Mouse (Mus musculus): ENCODE results near the gene Agap2. TPM values are rescaled to one million over a fixed set of nuclear protein-coding genes. Genes with fewer than 3 reads are reported as not detected.

Agap2 gene
- total RNA-seq (2014; rRNA removed): 0.28 and 0.81 TPM in 2 replicates
- polyA plus RNA-seq (2012; rRNA removed): 0.44 and 0.55 TPM in 2 replicates

GRCm38 (mm10) chr10:127075080-127075479 lies at the start of gene Agap2:
Gene Agap2, plus strand, starts transcription at chr10:127075284.
- Histone ChIP-seq H3K36me3 (ENCODE audit: control insufficient read depth, insufficient read depth, low read length) (no peaks in the 10 kb centered on the region), H3K4me1 (ENCODE audit: control insufficient read depth, insufficient read depth, low read length) (peaks cover 13% of the 10 kb centered on the region; the same call in 1 of the 2 replicates), H3K27ac (replicated peaks; ENCODE audit: insufficient read depth, low read depth, low read length) (no peak within 1 kb of the TSS), H3K27me3 (ENCODE audit: control insufficient read depth, insufficient read depth, low read length) (no peaks in the 10 kb centered on the region), H3K79me2 (ENCODE audit: control insufficient read depth, insufficient read depth, low read length) (no peaks in the 10 kb centered on the region; the same call in 1 of the 2 replicates), H3K4me3 (ENCODE audit: insufficient read depth, low read depth, low read length) (no peak within 1 kb of the TSS; the same call in 1 of the 2 replicates), H3K9ac (ENCODE audit: low read depth, low read length) (no peak within 1 kb of the TSS)
- WGBS: 77% methylated on average over 9 of the region's 9 CpGs
- TF ChIP-seq POLR2A (IDR thresholded peaks at IDR 0.05; ENCODE audit: extremely low read depth, insufficient read depth, low read length) (no peak), CTCF (IDR thresholded peaks at IDR 0.05; ENCODE audit: low read depth, low read length) (peak; percentile 17; the same call in 1 of the 2 replicates)
- DNase-seq (ENCODE audit: extremely low read depth, low read depth, low spot score): no peak

DNA sequence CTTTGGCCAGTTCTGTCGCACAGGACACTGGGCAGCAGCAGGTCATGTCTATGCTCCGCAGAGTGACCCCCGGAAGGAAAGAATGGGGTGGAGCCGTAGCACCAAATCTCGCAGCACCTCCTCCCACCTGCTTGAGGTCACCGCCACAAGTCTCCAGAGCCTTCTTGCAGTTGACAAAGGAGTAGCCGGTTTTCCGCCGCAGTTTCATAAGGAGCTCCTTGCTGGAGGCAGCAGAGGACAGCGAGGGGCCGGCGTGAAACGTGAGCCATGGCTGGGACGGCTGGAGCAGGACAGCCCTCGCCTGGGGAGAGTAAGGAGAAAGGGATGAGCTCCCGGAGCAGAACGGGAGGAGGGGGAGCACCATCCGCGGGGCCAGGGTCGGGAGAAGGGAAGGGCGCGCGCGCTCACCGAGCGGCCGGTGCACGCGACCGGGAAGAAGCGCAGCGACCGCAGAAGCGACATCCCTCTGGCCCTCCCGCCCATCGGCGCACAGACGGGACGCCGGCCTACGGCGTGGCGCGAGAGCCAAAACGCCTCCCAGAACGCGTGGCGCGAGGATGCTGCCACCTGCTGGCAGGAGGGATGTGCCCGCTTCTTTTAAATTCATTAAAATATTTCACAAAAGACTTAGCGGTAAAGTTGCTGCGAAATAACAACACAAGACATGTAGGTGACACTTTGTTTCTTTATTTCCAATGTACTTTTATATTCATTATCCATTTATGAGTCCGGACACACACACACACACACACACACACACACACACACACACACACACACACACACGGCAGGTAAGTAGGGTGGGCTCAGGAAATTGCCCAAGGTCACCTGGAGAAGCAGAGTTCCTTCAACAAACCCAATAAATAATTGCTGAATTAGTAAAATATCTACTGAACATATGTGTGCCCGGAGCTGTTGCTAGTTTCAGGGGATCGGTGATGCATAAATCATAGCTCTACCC lies 44.5 kb upstream of the Agap2 start, which contains the start of gene Tsfm:
TSS of gene Tsfm (minus strand) at position 505 of the 961 bp plus-strand sequence.
- Histone ChIP-seq H3K4me3 (ENCODE audit: insufficient read depth, low read depth, low read length) (peak within 1 kb of the TSS; percentile 83), H3K79me2 (ENCODE audit: control insufficient read depth, insufficient read depth, low read length) (no peaks in the 10 kb centered on the region), H3K9ac (ENCODE audit: low read depth, low read length) (peak within 1 kb of the TSS; percentile 82), H3K36me3 (ENCODE audit: control insufficient read depth, insufficient read depth, low read length) (peaks cover 11% of the 10 kb centered on the region), H3K27me3 (ENCODE audit: control insufficient read depth, insufficient read depth, low read length) (no peaks in the 10 kb centered on the region), H3K27ac (replicated peaks; ENCODE audit: insufficient read depth, low read depth, low read length) (peak within 1 kb of the TSS; percentile 42), H3K4me1 (ENCODE audit: control insufficient read depth, insufficient read depth, low read length) (no peaks in the 10 kb centered on the region)
- WGBS: 5% methylated on average over 56 of the region's 56 CpGs
- peak; percentile 77 for DNase-seq (ENCODE audit: extremely low read depth, low read depth, low spot score)
- TF ChIP-seq CTCF (IDR thresholded peaks at IDR 0.05; ENCODE audit: low read depth, low read length): peak; percentile 96
- TF ChIP-seq POLR2A (IDR thresholded peaks at IDR 0.05; ENCODE audit: extremely low read depth, insufficient read depth, low read length): peak; percentile 45; the same call in 1 of the 2 replicates

DNA sequence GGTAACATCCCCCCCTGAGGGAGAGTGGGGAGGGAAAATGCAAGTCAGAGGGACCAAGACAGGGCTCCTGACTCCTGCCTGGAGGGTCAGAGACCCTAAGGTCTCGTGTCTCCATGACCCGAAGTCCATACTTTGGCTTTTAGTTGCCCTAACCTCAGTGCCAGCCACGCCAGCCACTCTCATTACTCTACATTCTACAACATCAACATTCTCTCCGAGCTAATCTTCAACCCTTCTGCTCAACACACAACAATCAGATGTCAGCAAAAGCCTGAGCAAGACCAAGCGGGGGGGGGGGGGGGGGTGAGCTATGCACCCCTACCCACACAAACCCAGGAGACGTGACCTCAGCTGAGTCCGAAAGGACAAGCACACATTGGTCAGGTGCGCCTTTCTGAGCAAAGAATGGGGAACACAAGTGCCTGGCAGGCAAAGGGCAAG lies 41.8 kb upstream of the Agap2 start:
- Histone ChIP-seq H3K27ac (replicated peaks; ENCODE audit: insufficient read depth, low read depth, low read length) (no peak overlapping the region), H3K4me1 (ENCODE audit: control insufficient read depth, insufficient read depth, low read length) (no peaks in the 10 kb centered on the region), H3K36me3 (ENCODE audit: control insufficient read depth, insufficient read depth, low read length) (0 out of 2 replicates have a peak, but pooled peaks cover under 1% of the 10 kb centered on the region), H3K79me2 (ENCODE audit: control insufficient read depth, insufficient read depth, low read length) (no peaks in the 10 kb centered on the region), H3K27me3 (ENCODE audit: control insufficient read depth, insufficient read depth, low read length) (no peaks in the 10 kb centered on the region), H3K4me3 (ENCODE audit: insufficient read depth, low read depth, low read length) (no peak overlapping the region), H3K9ac (ENCODE audit: low read depth, low read length) (no peak overlapping the region)
- DNase-seq (ENCODE audit: extremely low read depth, low read depth, low spot score): no peak
- no peak for TF ChIP-seq CTCF (IDR thresholded peaks at IDR 0.05; ENCODE audit: low read depth, low read length)
- no peak for TF ChIP-seq POLR2A (IDR thresholded peaks at IDR 0.05; ENCODE audit: extremely low read depth, insufficient read depth, low read length)
- 60% methylated on average over 8 of the region's 8 CpGs for WGBS

DNA sequence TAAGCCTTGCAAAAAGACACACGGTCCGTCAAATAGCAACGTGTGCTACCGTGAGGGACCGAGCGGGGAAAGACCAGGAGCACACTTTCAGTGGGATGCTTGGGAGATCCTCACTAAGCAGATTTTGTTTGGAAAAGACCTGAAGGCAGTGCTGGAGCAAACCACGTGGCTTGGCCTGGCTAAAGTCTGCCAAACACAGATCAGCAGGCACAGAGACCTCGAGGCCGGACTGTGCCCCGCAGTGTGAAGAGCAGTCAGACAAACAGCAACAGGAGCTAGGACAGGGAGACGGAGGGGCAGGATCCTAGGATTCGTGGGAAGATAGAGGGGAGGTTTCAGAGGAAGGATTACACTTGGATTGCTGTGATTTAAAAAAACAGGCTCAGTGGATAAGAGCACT lies 38.8 kb upstream of the Agap2 start:
- no peaks in the 10 kb centered on the region for H3K27me3 ChIP-seq (ENCODE audit: control insufficient read depth, insufficient read depth, low read length)
- H3K4me3 ChIP-seq (ENCODE audit: insufficient read depth, low read depth, low read length): no peak overlapping the region
- no peak overlapping the region for H3K27ac ChIP-seq (replicated peaks; ENCODE audit: insufficient read depth, low read depth, low read length)
- peaks cover 3% of the 10 kb centered on the region; the same call in 1 of the 2 replicates for H3K4me1 ChIP-seq (ENCODE audit: control insufficient read depth, insufficient read depth, low read length)
- DNase-seq (ENCODE audit: extremely low read depth, low read depth, low spot score): peak; percentile 61
- no peaks in the 10 kb centered on the region for H3K36me3 ChIP-seq (ENCODE audit: control insufficient read depth, insufficient read depth, low read length)
- H3K9ac ChIP-seq (ENCODE audit: low read depth, low read length): no peak overlapping the region
- 49% methylated on average over 12 of the region's 12 CpGs for WGBS
- no peaks in the 10 kb centered on the region for H3K79me2 ChIP-seq (ENCODE audit: control insufficient read depth, insufficient read depth, low read length)
- TF ChIP-seq POLR2A (IDR thresholded peaks at IDR 0.05; ENCODE audit: extremely low read depth, insufficient read depth, low read length): no peak
- TF ChIP-seq CTCF (IDR thresholded peaks at IDR 0.05; ENCODE audit: low read depth, low read length): no peak

GRCm38 (mm10) chr10:127037641-127038040 lies 37.4 kb upstream of the Agap2 start:
- no peak overlapping the region for H3K4me3 ChIP-seq (ENCODE audit: insufficient read depth, low read depth, low read length)
- DNase-seq (ENCODE audit: extremely low read depth, low read depth, low spot score): no peak
- 73% methylated on average over 12 of the region's 12 CpGs for WGBS
- H3K79me2 ChIP-seq (ENCODE audit: control insufficient read depth, insufficient read depth, low read length): no peaks in the 10 kb centered on the region
- no peak overlapping the region for H3K9ac ChIP-seq (ENCODE audit: low read depth, low read length)
- TF ChIP-seq CTCF (IDR thresholded peaks at IDR 0.05; ENCODE audit: low read depth, low read length): no peak
- no peak for TF ChIP-seq POLR2A (IDR thresholded peaks at IDR 0.05; ENCODE audit: extremely low read depth, insufficient read depth, low read length)
- H3K4me1 ChIP-seq (ENCODE audit: control insufficient read depth, insufficient read depth, low read length): peaks cover 5% of the 10 kb centered on the region; the same call in 1 of the 2 replicates
- no peak overlapping the region for H3K27ac ChIP-seq (replicated peaks; ENCODE audit: insufficient read depth, low read depth, low read length)
- H3K27me3 ChIP-seq (ENCODE audit: control insufficient read depth, insufficient read depth, low read length): no peaks in the 10 kb centered on the region
- H3K36me3 ChIP-seq (ENCODE audit: control insufficient read depth, insufficient read depth, low read length): no peaks in the 10 kb centered on the region
